Mouse (Mus musculus): ENCODE results near the gene Gm8251. TPM values are rescaled to one million over a fixed set of nuclear protein-coding genes. Genes with fewer than 3 reads are reported as not detected.
"Not testable (repeated sequence)": the region's sequence is repeated elsewhere in the genome, so short reads cannot be mapped to it uniquely, and the experiment has no call there.

Gm8251 gene
- polyA plus RNA-seq (2012; ENCODE audit: insufficient read depth, insufficient read length, low replicate concordance, missing spikeins): not detected in 2 replicates

- TF ChIP-seq CTCF (IDR thresholded peaks at IDR 0.05; ENCODE audit: insufficient read depth, low read depth, low read length) (no peak), POLR2A (IDR thresholded peaks at IDR 0.05; ENCODE audit: insufficient read depth, low read depth, low read length) (no peak)
- Histone ChIP-seq H3K4me3 (ENCODE audit: insufficient read depth, low read depth, low read length) (no peak within 1 kb of the TSS), H3K27ac (ENCODE audit: insufficient read depth, low read depth, low read length) (no peak within 1 kb of the TSS), H3K4me1 (ENCODE audit: control insufficient read depth, insufficient read depth, low read length) (no peaks in the 10 kb centered on the region)
- 87% methylated on average over 2 of the region's 2 CpGs for WGBS
These were observed at the start of gene Gm8251 for GRCm38 (mm10) chr1:44061836-44062235. Gm8251 (minus strand) TSS chr1:44061936.

- Histone ChIP-seq H3K27ac (ENCODE audit: insufficient read depth, low read depth, low read length) (no peak overlapping the region), H3K4me1 (ENCODE audit: control insufficient read depth, insufficient read depth, low read length) (0 out of 2 replicates have a peak, but pooled peaks cover 3% of the 10 kb centered on the region), H3K4me3 (ENCODE audit: insufficient read depth, low read depth, low read length) (no peak overlapping the region)
- WGBS: 14% methylated on average over 5 of the region's 5 CpGs
- TF ChIP-seq POLR2A (IDR thresholded peaks at IDR 0.05; ENCODE audit: insufficient read depth, low read depth, low read length) (no peak), CTCF (IDR thresholded peaks at IDR 0.05; ENCODE audit: insufficient read depth, low read depth, low read length) (no peak)
These were observed 41.2 kb upstream of the Gm8251 start for GRCm38 (mm10) chr1:44102939-44103338.

- TF ChIP-seq CTCF (IDR thresholded peaks at IDR 0.05; ENCODE audit: insufficient read depth, low read depth, low read length): no peak
- TF ChIP-seq POLR2A (IDR thresholded peaks at IDR 0.05; ENCODE audit: insufficient read depth, low read depth, low read length): peak; percentile 50; the same call in 1 of the 2 replicates
- whole genome bisulfite sequencing: under 1% methylated on average over 55 of the region's 55 CpGs
- Histone ChIP-seq H3K4me1 (ENCODE audit: control insufficient read depth, insufficient read depth, low read length) (0 out of 2 replicates have a peak, but pooled peaks cover 3% of the 10 kb centered on the region), H3K27ac (ENCODE audit: insufficient read depth, low read depth, low read length) (no peak within 1 kb of the TSS), H3K4me3 (ENCODE audit: insufficient read depth, low read depth, low read length) (peak within 1 kb of the TSS; percentile 77)
These were observed 40.6 kb upstream of the Gm8251 start, which contains the start of gene Tex30 for GRCm38 (mm10) chr1:44102259-44102717. Tex30 (minus strand) TSS chr1:44102441.

- H3K4me3 ChIP-seq (ENCODE audit: insufficient read depth, low read depth, low read length): peak overlapping the region; percentile 77
- WGBS: under 1% methylated on average over 55 of the region's 55 CpGs
- no peak overlapping the region for H3K27ac ChIP-seq (ENCODE audit: insufficient read depth, low read depth, low read length)
- H3K4me1 ChIP-seq (ENCODE audit: control insufficient read depth, insufficient read depth, low read length): 0 out of 2 replicates have a peak, but pooled peaks cover 3% of the 10 kb centered on the region
- TF ChIP-seq CTCF (IDR thresholded peaks at IDR 0.05; ENCODE audit: insufficient read depth, low read depth, low read length): no peak
- no peak for TF ChIP-seq POLR2A (IDR thresholded peaks at IDR 0.05; ENCODE audit: insufficient read depth, low read depth, low read length)
These were observed 39.9 kb upstream of the Gm8251 start for GRCm38 (mm10) chr1:44101448-44102225.

GRCm38 (mm10) chr1:44064625-44065024 lies 2.9 kb upstream of the Gm8251 start:
- H3K4me1 ChIP-seq (ENCODE audit: control insufficient read depth, insufficient read depth, low read length): no peaks in the 10 kb centered on the region
- WGBS: 0% methylated on average over 1 of the region's 1 CpGs
- TF ChIP-seq POLR2A (IDR thresholded peaks at IDR 0.05; ENCODE audit: insufficient read depth, low read depth, low read length) (no peak), CTCF (IDR thresholded peaks at IDR 0.05; ENCODE audit: insufficient read depth, low read depth, low read length) (no peak)

GRCm38 (mm10) chr1:44063439-44063838 lies 1.7 kb upstream of the Gm8251 start:
- Histone ChIP-seq H3K4me1 (ENCODE audit: control insufficient read depth, insufficient read depth, low read length) (no peaks in the 10 kb centered on the region), H3K4me3 (ENCODE audit: insufficient read depth, low read depth, low read length) (no peak overlapping the region), H3K27ac (ENCODE audit: insufficient read depth, low read depth, low read length) (no peak overlapping the region)
- WGBS: 96% methylated on average over 6 of the region's 6 CpGs
- TF ChIP-seq CTCF (IDR thresholded peaks at IDR 0.05; ENCODE audit: insufficient read depth, low read depth, low read length): no peak
- no peak for TF ChIP-seq POLR2A (IDR thresholded peaks at IDR 0.05; ENCODE audit: insufficient read depth, low read depth, low read length)

More at GRCm38 (mm10) chr1:44064625-44065024, 2.9 kb upstream of the Gm8251 start:
- H3K27ac ChIP-seq (ENCODE audit: insufficient read depth, low read depth, low read length): no peak overlapping the region
- H3K4me3 ChIP-seq (ENCODE audit: insufficient read depth, low read depth, low read length): no peak overlapping the region

GRCm38 (mm10) chr1:44057805-44058204 lies 3.9 kb downstream of the Gm8251 start:
- no peak overlapping the region for H3K4me3 ChIP-seq (ENCODE audit: insufficient read depth, low read depth, low read length)
- H3K4me1 ChIP-seq (ENCODE audit: control insufficient read depth, insufficient read depth, low read length): no peaks in the 10 kb centered on the region
- 88% methylated on average over 3 of the region's 3 CpGs for WGBS
- no peak overlapping the region for H3K27ac ChIP-seq (ENCODE audit: insufficient read depth, low read depth, low read length)
- no peak for TF ChIP-seq CTCF (IDR thresholded peaks at IDR 0.05; ENCODE audit: insufficient read depth, low read depth, low read length)
- TF ChIP-seq POLR2A (IDR thresholded peaks at IDR 0.05; ENCODE audit: insufficient read depth, low read depth, low read length): no peak

GRCm38 (mm10) chr1:44046556-44046955 lies 15.2 kb downstream of the Gm8251 start:
- Histone ChIP-seq H3K4me3 (ENCODE audit: insufficient read depth, low read depth, low read length) (no peak overlapping the region), H3K4me1 (ENCODE audit: control insufficient read depth, insufficient read depth, low read length) (peaks cover 4% of the 10 kb centered on the region), H3K27ac (ENCODE audit: insufficient read depth, low read depth, low read length) (no peak overlapping the region)
- TF ChIP-seq CTCF (IDR thresholded peaks at IDR 0.05; ENCODE audit: insufficient read depth, low read depth, low read length): no peak
- no peak for TF ChIP-seq POLR2A (IDR thresholded peaks at IDR 0.05; ENCODE audit: insufficient read depth, low read depth, low read length)
- 87% methylated on average over 2 of the region's 2 CpGs for WGBS

GRCm38 (mm10) chr1:44045689-44046088 lies 16.0 kb downstream of the Gm8251 start:
- H3K27ac ChIP-seq (ENCODE audit: insufficient read depth, low read depth, low read length); H3K4me1 ChIP-seq (ENCODE audit: control insufficient read depth, insufficient read depth, low read length); H3K4me3 ChIP-seq (ENCODE audit: insufficient read depth, low read depth, low read length): not testable (repeated sequence)
- 88% methylated on average over 5 of the region's 5 CpGs for WGBS

Measured in olfactory bulb, adult 2 months (tissue).